Mouse (Mus musculus): ENCODE data around the gene Notch4. TPM values are rescaled to one million over a fixed set of nuclear protein-coding genes. Genes with fewer than 3 reads are reported as not detected.

Gene Notch4
- polyA plus RNA-seq, 1 experiment: 15.6 TPM

GRCm38 (mm10) chr17:34556406-34556805, 7.7 kb upstream of the Notch4 start:
- DNase-seq (ENCODE audit: low read depth): no peak
- TF ChIP-seq CTCF (IDR thresholded peaks at IDR 0.05; ENCODE audit: borderline replicate concordance, extremely low read depth, insufficient read depth, insufficient read length) (no peak), POLR2A (IDR thresholded peaks at IDR 0.05; ENCODE audit: borderline replicate concordance, extremely low read depth, insufficient read depth, insufficient read length, poor library complexity, severe bottlenecking) (no peak)

GRCm38 (mm10) chr17:34557411-34557810, 6.7 kb upstream of the Notch4 start:
- TF ChIP-seq POLR2A (IDR thresholded peaks at IDR 0.05; ENCODE audit: borderline replicate concordance, extremely low read depth, insufficient read depth, insufficient read length, poor library complexity, severe bottlenecking) (no peak), CTCF (IDR thresholded peaks at IDR 0.05; ENCODE audit: borderline replicate concordance, extremely low read depth, insufficient read depth, insufficient read length) (no peak)
- no peak for DNase-seq (ENCODE audit: low read depth)

- TF ChIP-seq CTCF (IDR thresholded peaks at IDR 0.05; ENCODE audit: borderline replicate concordance, extremely low read depth, insufficient read depth, insufficient read length): no peak
- TF ChIP-seq POLR2A (IDR thresholded peaks at IDR 0.05; ENCODE audit: borderline replicate concordance, extremely low read depth, insufficient read depth, insufficient read length, poor library complexity, severe bottlenecking): no peak
- DNase-seq (ENCODE audit: low read depth): no peak
These were observed 5.0 kb upstream of the Notch4 start for GRCm38 (mm10) chr17:34559116-34559515.

DNA sequence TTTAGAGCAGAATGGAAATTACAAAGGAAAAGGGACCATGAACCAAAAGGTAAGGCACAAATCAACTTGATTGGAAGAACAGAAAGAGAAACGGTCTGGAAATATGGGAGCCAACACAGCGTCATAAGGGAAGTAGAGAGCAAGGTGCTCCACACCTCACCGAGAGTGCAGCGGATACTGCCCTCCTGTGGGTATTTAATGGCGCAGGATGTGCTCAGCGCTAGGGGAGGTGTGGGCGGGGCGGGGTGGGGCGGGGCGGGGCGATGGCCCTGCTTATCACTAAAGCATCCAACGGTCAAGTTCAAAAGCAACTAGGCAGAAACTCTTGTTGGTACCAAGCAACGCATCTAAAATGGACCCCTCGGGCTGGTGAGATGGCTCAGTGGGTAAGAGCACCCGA, 4.2 kb upstream of the Notch4 start:
- no peak for TF ChIP-seq CTCF (IDR thresholded peaks at IDR 0.05; ENCODE audit: borderline replicate concordance, extremely low read depth, insufficient read depth, insufficient read length)
- TF ChIP-seq POLR2A (IDR thresholded peaks at IDR 0.05; ENCODE audit: borderline replicate concordance, extremely low read depth, insufficient read depth, insufficient read length, poor library complexity, severe bottlenecking): no peak
- DNase-seq (ENCODE audit: low read depth): no peak

- no peak for DNase-seq (ENCODE audit: low read depth)
- TF ChIP-seq POLR2A (IDR thresholded peaks at IDR 0.05; ENCODE audit: borderline replicate concordance, extremely low read depth, insufficient read depth, insufficient read length, poor library complexity, severe bottlenecking) (no peak), CTCF (IDR thresholded peaks at IDR 0.05; ENCODE audit: borderline replicate concordance, extremely low read depth, insufficient read depth, insufficient read length) (no peak)
These were observed 3.6 kb upstream of the Notch4 start for GRCm38 (mm10) chr17:34560438-34560837.

DNA sequence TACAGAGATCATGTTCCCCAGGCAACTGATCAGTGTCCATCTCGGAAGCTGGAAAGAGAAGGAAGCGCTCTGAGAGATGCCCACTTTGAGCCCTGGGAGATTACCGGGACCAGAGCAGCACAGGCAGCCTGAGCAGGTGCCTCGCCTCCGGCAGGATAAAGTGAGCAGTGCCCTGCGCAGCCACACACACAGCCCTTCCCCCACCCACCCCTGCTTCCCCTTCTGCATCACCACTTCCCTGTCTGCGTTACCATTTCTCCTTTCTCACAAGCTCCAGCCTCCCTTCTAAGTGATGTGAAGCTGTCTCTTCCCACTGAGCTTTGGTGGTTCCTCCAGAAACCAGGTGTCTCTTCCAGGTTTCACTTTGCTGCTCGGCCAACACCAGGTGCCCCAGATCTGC, 2.9 kb upstream of the Notch4 start:
- DNase-seq (ENCODE audit: low read depth): peak; percentile 18
- TF ChIP-seq CTCF (IDR thresholded peaks at IDR 0.05; ENCODE audit: borderline replicate concordance, extremely low read depth, insufficient read depth, insufficient read length) (no peak), POLR2A (IDR thresholded peaks at IDR 0.05; ENCODE audit: borderline replicate concordance, extremely low read depth, insufficient read depth, insufficient read length, poor library complexity, severe bottlenecking) (no peak)

DNA sequence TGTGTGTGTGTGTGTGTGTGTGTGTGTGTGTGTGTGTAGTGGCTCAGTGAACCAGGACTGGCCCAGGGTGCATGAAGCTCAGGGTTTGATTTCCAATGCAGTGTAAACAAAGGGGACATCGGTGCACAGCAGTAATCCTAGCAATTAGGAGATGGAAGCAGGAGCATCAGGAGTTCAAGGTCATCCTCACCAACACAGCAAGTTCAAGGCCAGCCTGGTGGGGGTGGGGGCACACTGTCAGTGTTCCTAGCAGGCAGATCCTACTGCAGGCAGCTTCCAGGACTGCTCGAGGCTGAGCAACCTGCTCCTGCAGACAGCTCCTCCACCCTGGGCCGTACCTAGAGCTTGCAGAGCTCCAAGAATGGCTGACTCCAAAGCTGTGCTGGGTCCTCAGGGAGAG, 1.5 kb upstream of the Notch4 start:
- TF ChIP-seq CTCF (IDR thresholded peaks at IDR 0.05; ENCODE audit: borderline replicate concordance, extremely low read depth, insufficient read depth, insufficient read length) (no peak), POLR2A (IDR thresholded peaks at IDR 0.05; ENCODE audit: borderline replicate concordance, extremely low read depth, insufficient read depth, insufficient read length, poor library complexity, severe bottlenecking) (no peak)
- DNase-seq (ENCODE audit: low read depth): no peak

GRCm38 (mm10) chr17:34563354-34563753, 714 bp upstream of the Notch4 start:
- no peak for TF ChIP-seq CTCF (IDR thresholded peaks at IDR 0.05; ENCODE audit: borderline replicate concordance, extremely low read depth, insufficient read depth, insufficient read length)
- no peak for TF ChIP-seq POLR2A (IDR thresholded peaks at IDR 0.05; ENCODE audit: borderline replicate concordance, extremely low read depth, insufficient read depth, insufficient read length, poor library complexity, severe bottlenecking)
- no peak for DNase-seq (ENCODE audit: low read depth)

GRCm38 (mm10) chr17:34564796-34565195, 728 bp downstream of the Notch4 start:
- no peak for TF ChIP-seq CTCF (IDR thresholded peaks at IDR 0.05; ENCODE audit: borderline replicate concordance, extremely low read depth, insufficient read depth, insufficient read length)
- no peak for TF ChIP-seq POLR2A (IDR thresholded peaks at IDR 0.05; ENCODE audit: borderline replicate concordance, extremely low read depth, insufficient read depth, insufficient read length, poor library complexity, severe bottlenecking)
- DNase-seq (ENCODE audit: low read depth): no peak

DNA sequence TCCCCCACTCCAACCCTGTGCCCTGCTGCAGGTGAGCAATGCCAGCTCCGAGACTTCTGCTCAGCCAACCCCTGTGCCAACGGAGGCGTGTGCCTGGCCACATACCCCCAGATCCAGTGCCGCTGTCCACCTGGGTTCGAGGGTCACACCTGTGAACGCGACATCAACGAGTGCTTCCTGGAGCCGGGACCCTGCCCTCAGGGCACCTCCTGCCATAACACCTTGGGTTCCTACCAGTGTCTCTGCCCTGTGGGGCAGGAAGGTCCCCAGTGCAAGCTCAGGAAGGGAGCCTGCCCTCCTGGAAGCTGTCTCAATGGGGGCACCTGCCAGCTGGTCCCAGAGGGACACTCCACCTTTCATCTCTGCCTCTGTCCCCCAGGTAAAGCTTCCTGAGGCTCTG, 3.2 kb downstream of the Notch4 start:
- DNase-seq (ENCODE audit: low read depth): no peak
- TF ChIP-seq POLR2A (IDR thresholded peaks at IDR 0.05; ENCODE audit: borderline replicate concordance, extremely low read depth, insufficient read depth, insufficient read length, poor library complexity, severe bottlenecking) (no peak), CTCF (IDR thresholded peaks at IDR 0.05; ENCODE audit: borderline replicate concordance, extremely low read depth, insufficient read depth, insufficient read length) (no peak)

DNA sequence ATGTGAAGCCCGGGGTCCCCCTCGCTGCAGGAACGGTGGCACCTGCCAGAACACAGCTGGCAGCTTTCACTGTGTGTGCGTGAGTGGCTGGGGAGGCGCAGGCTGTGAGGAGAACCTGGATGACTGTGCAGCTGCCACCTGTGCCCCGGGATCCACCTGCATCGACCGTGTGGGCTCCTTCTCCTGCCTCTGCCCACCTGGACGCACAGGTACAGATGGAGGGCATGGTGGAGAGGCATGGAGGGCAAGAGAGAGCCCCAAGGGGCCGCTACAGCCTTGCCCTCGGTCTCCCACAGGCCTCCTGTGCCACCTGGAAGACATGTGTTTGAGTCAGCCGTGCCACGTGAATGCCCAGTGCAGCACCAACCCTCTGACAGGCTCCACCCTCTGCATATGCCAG, 4.4 kb downstream of the Notch4 start:
- no peak for DNase-seq (ENCODE audit: low read depth)
- TF ChIP-seq POLR2A (IDR thresholded peaks at IDR 0.05; ENCODE audit: borderline replicate concordance, extremely low read depth, insufficient read depth, insufficient read length, poor library complexity, severe bottlenecking) (no peak), CTCF (IDR thresholded peaks at IDR 0.05; ENCODE audit: borderline replicate concordance, extremely low read depth, insufficient read depth, insufficient read length) (no peak)

- TF ChIP-seq POLR2A (IDR thresholded peaks at IDR 0.05; ENCODE audit: borderline replicate concordance, extremely low read depth, insufficient read depth, insufficient read length, poor library complexity, severe bottlenecking) (no peak), CTCF (IDR thresholded peaks at IDR 0.05; ENCODE audit: borderline replicate concordance, extremely low read depth, insufficient read depth, insufficient read length) (no peak)
- DNase-seq (ENCODE audit: low read depth): no peak
These were observed 5.9 kb downstream of the Notch4 start for GRCm38 (mm10) chr17:34569919-34570318.

DNA sequence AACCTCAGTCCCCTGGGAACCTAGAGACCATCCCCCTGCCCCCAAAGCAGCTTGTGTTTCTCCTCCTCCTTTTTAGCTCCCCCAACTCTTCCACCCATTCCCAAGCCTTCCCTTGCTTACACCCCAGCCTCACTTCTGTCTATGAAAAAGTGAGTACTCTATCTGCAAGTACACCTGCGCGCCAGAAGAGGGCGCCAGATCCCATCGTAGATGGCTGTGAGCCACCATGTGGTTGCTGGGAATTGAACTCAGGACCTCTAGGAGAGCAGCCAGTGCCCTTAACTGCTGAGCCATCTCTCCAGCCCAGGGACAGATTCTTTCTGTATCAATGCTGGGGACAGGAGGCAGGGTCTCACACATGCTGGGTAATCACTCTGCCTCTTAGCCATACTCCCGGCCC, 7.8 kb downstream of the Notch4 start:
- DNase-seq (ENCODE audit: low read depth): no peak
- TF ChIP-seq CTCF (IDR thresholded peaks at IDR 0.05; ENCODE audit: borderline replicate concordance, extremely low read depth, insufficient read depth, insufficient read length) (peak; percentile 44; the same call in 1 of the 2 replicates), POLR2A (IDR thresholded peaks at IDR 0.05; ENCODE audit: borderline replicate concordance, extremely low read depth, insufficient read depth, insufficient read length, poor library complexity, severe bottlenecking) (no peak)

Data from brain, embryonic 14.5 days (tissue).